Mouse (Mus musculus) heart, postnatal 14 days (tissue): ENCODE data around the gene Arl2. TPM values are rescaled to one million over a fixed set of nuclear protein-coding genes. Genes with fewer than 3 reads are reported as not detected.
A peak's percentile ranks its signal among the peaks of the same experiment; 100 is the strongest.
"Not testable (repeated sequence)": the region's sequence is repeated elsewhere in the genome, so short reads cannot be mapped to it uniquely, and the experiment has no call there.

Source experiments
- DNase-seq, 2 experiments: peaks; one replicate each; pipeline ENCODE4 v3.0.0; 2021 to 2022
- intact Hi-C: fragments of 180-260 bp; cut with DNase I; formaldehyde crosslinking; loops from one replicate; pipeline ENCODE4 v1.15.1; 2025
- total RNA-seq, 2 experiments: library from RNA; stranded (reverse); gene quantifications; 2 replicates each; pipeline ENCODE4 v1.2.3; 2021

Gene Arl2
- total RNA-seq, 2 experiments from 2014 or later, result 54.8 to 58.4 TPM

GRCm38 (mm10) chr19:6130414-6131128, 10.8 kb downstream of the Arl2 start:
- DNase-seq, result not testable (repeated sequence)
- intact Hi-C loops, result loop anchor here (10.0 kb wide), 1 partner anchor 356 kb away; the partner anchor contains the start of gene Scyl1

GRCm38 (mm10) chr19:6127760-6128341, 13.5 kb downstream of the Arl2 start, which contains the start of gene Snx15:
TSS of gene Snx15 (minus strand) at chr19:6128304.
- peak; percentile 92 to 94 for DNase-seq
- intact Hi-C loops, result loop anchor here (5.0 kb wide), 2 partner anchors 81 to 204 kb away; partner anchors contain the start of genes Men1 and Syvn1

- intact Hi-C loops, result loop anchor here (5.0 kb wide), 2 partner anchors 80 to 205 kb away; partner anchors contain the start of genes Men1 and Syvn1
- no peak for DNase-seq
Measured at GRCm38 (mm10) chr19:6126789-6127580, 14.4 kb downstream of the Arl2 start.

- intact Hi-C loops, result loop anchor here (5.0 kb wide), 2 partner anchors 79 to 206 kb away; partner anchors contain the start of genes Men1 and Syvn1
- peak; percentile 44 to 76 for DNase-seq
Measured at GRCm38 (mm10) chr19:6126289-6126688, 15.1 kb downstream of the Arl2 start.

GRCm38 (mm10) chr19:6124898-6125297, 16.4 kb downstream of the Arl2 start:
- DNase-seq, result no peak
- intact Hi-C loops, result loop anchor here (2.0 to 5.0 kb wide), 3 partner anchors 78 to 207 kb away; partner anchors contain the start of genes Men1, Pola2 and Syvn1

- no peak for DNase-seq
- intact Hi-C loops, result no loop called here
Measured at GRCm38 (mm10) chr19:6123330-6123729, 18.0 kb downstream of the Arl2 start.

GRCm38 (mm10) chr19:6121761-6122160, 19.6 kb downstream of the Arl2 start:
- intact Hi-C loops, result no loop called here
- DNase-seq, result no peak

GRCm38 (mm10) chr19:6118677-6119185, 22.6 kb downstream of the Arl2 start:
- intact Hi-C loops, result no loop called here
- no peak for DNase-seq

GRCm38 (mm10) chr19:6117986-6118676, 23.2 kb downstream of the Arl2 start, which contains the start of gene Sac3d1:
TSS of gene Sac3d1 (minus strand) at chr19:6118650.
- intact Hi-C loops, result no loop called here
- DNase-seq, result peak; percentile 85 to 88

GRCm38 (mm10) chr19:6117346-6117985, 23.9 kb downstream of the Arl2 start:
- no peak for DNase-seq
- intact Hi-C loops, result no loop called here

GRCm38 (mm10) chr19:6116113-6116850, 25.1 kb downstream of the Arl2 start:
- intact Hi-C loops, result no loop called here
- DNase-seq, result no peak

GRCm38 (mm10) chr19:6113116-6113515, 28.2 kb downstream of the Arl2 start:
- no peak for DNase-seq
- intact Hi-C loops, result no loop called here

- no peak for DNase-seq
- intact Hi-C loops, result no loop called here
Measured at GRCm38 (mm10) chr19:6105586-6105985, 35.8 kb downstream of the Arl2 start, which contains the start of gene Naaladl1. TSS of gene Naaladl1 (plus strand) at chr19:6105782.

- DNase-seq, result no peak
- intact Hi-C loops, result no loop called here
Measured at GRCm38 (mm10) chr19:6104476-6104875, 36.9 kb downstream of the Arl2 start.

GRCm38 (mm10) chr19:6102169-6102853, 39.0 kb downstream of the Arl2 start:
- DNase-seq, result peak in 1 of 2 experiments; percentile 21
- intact Hi-C loops, result no loop called here

GRCm38 (mm10) chr19:6101186-6101585, 40.2 kb downstream of the Arl2 start:
- intact Hi-C loops, result no loop called here
- DNase-seq, result no peak

- DNase-seq, result no peak
- intact Hi-C loops, result no loop called here
Measured at GRCm38 (mm10) chr19:6097847-6098246, 43.5 kb downstream of the Arl2 start.

- intact Hi-C loops, result no loop called here
- DNase-seq, result no peak
Measured at GRCm38 (mm10) chr19:6094119-6094518, 47.2 kb downstream of the Arl2 start, which contains the start of gene AC131692.1. TSS of gene AC131692.1 (plus strand) at chr19:6094419.
